Mouse (Mus musculus): ENCODE data around the gene Olfr1219.

Gene Olfr1219

GRCm38 (mm10) chr2:89083413-89083812, at the start of gene Olfr1219:
TSS of gene Olfr1219 (minus strand) at chr2:89083513.
- 63% methylated on average over 1 of the region's 1 CpGs for WGBS

GRCm38 (mm10) chr2:89132954-89133353, 49.6 kb upstream of the Olfr1219 start, which contains the start of gene Olfr1222:
TSS of gene Olfr1222 (minus strand) at chr2:89133054.
- 76% methylated on average over 3 of the region's 3 CpGs for WGBS

- WGBS = 73% methylated on average over 2 of the region's 2 CpGs
These were observed 33.9 kb upstream of the Olfr1219 start, which contains the start of gene Olfr1221 for GRCm38 (mm10) chr2:89117183-89117582. TSS of gene Olfr1221 (minus strand) at chr2:89117283.

GRCm38 (mm10) chr2:89106735-89107134, 23.4 kb upstream of the Olfr1219 start, which contains the start of gene Olfr1220:
TSS of gene Olfr1220 (minus strand) at chr2:89106835.
- 77% methylated on average over 3 of the region's 3 CpGs for WGBS

- WGBS = 100% methylated on average over 1 of the region's 1 CpGs
These were observed 10.5 kb upstream of the Olfr1219 start for GRCm38 (mm10) chr2:89093848-89094247.

GRCm38 (mm10) chr2:89061087-89061486, 22.2 kb downstream of the Olfr1219 start, which contains the start of gene Olfr1218:
TSS of gene Olfr1218 (minus strand) at chr2:89061187.

GRCm38 (mm10) chr2:89031965-89032364, 51.3 kb downstream of the Olfr1219 start, which contains the start of gene Olfr1217:
TSS of gene Olfr1217 (minus strand) at chr2:89032065.
- WGBS = 65% methylated on average over 2 of the region's 2 CpGs

Data from cerebral cortex, adult 2 months (tissue).